Mouse (Mus musculus) hindbrain, embryonic 15.5 days (tissue): ENCODE results near the gene Eya3. TPM values are rescaled to one million over a fixed set of nuclear protein-coding genes. Genes with fewer than 3 reads are reported as not detected.
A peak's percentile ranks its signal among the peaks of the same experiment; 100 is the strongest.

Experiments used
- ATAC-seq: fragments of 200-750 bp; cut with Nextera tagmentation; 2 replicates; pipeline ENCODE4 v1.8.0; 2017; ENCODE audit warnings: low read depth, moderate number of reproducible peaks, moderate TSS enrichment; ENCODE audit not compliant: low FRiP score
- H3K27ac ChIP-seq: fragments of 300-500 bp; sonication (generic); replicated peaks from 2 replicates; pipeline ENCODE4 v1.5.1; 2015; ENCODE audit warnings: mild to moderate bottlenecking, inconsistent platforms
- H3K27me3 ChIP-seq: fragments of 300-500 bp; sonication (generic); 2 replicates; pipeline ENCODE4 v1.6.1; 2015; ENCODE audit warnings: control low read depth, inconsistent platforms
- H3K36me3 ChIP-seq: fragments of 300-500 bp; sonication (generic); 2 replicates; pipeline ENCODE4 v1.6.1; 2015; ENCODE audit warnings: control low read depth, inconsistent platforms
- H3K4me1 ChIP-seq: fragments of 300-500 bp; sonication (generic); replicated peaks from 2 replicates; pipeline ENCODE4 v1.6.1; 2015; ENCODE audit warnings: control low read depth, inconsistent platforms
- H3K4me2 ChIP-seq: fragments of 300-500 bp; sonication (generic); 2 replicates; pipeline ENCODE4 v1.6.1; 2015; ENCODE audit warnings: moderate library complexity, mild to moderate bottlenecking, inconsistent platforms
- H3K4me3 ChIP-seq: fragments of 300-500 bp; sonication (generic); 2 replicates; pipeline ENCODE4 v1.5.1; 2015; ENCODE audit warnings: mild to moderate bottlenecking, inconsistent platforms
- H3K9ac ChIP-seq: fragments of 300-500 bp; sonication (generic); 2 replicates; pipeline ENCODE4 v1.6.1; 2015; ENCODE audit warnings: inconsistent platforms
- H3K9me3 ChIP-seq: fragments of 300-500 bp; sonication (generic); 2 replicates; pipeline ENCODE4 v1.6.1; 2016; ENCODE audit warnings: control low read depth, inconsistent platforms
- WGBS: fragments of 180-500 bp; shearing (Covaris S2); methylation state at CpG from one replicate; pipeline ENCODE4 v1.1.7; 2015; 5-methylcytosine and 5-hydroxymethylcytosine counted together
- polyA plus RNA-seq: library from polyadenylated mRNA; unstranded; fragments of >200 nt; fragmentation: Nextera tagmentation; extraction: Ambion mirVana; gene quantifications from 2 replicates; pipeline ENCODE4 v1.2.1, GENCODE M21; 2015

Eya3 gene
- polyA plus RNA-seq, 1 experiment from 2014 or later: 13.4 TPM

- Histone ChIP-seq H3K4me3 (no peak overlapping the region), H3K4me2 (no peak overlapping the region), H3K27ac (no peak overlapping the region), H3K36me3 (no peaks in the 10 kb centered on the region), H3K9me3 (no peaks in the 10 kb centered on the region), H3K27me3 (no peaks in the 10 kb centered on the region), H3K9ac (no peak overlapping the region), H3K4me1 (no peaks in the 10 kb centered on the region)
- 85% methylated on average over 8 of the region's 8 CpGs for WGBS
- no peak for ATAC-seq
These were observed 27.5 kb upstream of the Eya3 start for GRCm38 (mm10) chr4:132611320-132611719.

- Histone ChIP-seq H3K27ac (no peak overlapping the region), H3K4me1 (no peaks in the 10 kb centered on the region)
- 93% methylated on average over 6 of the region's 6 CpGs for WGBS
These were observed 20.9 kb upstream of the Eya3 start for GRCm38 (mm10) chr4:132617873-132618272.

GRCm38 (mm10) chr4:132618850-132619375 lies 19.9 kb upstream of the Eya3 start:
- H3K4me2 ChIP-seq: no peak overlapping the region
- no peak overlapping the region for H3K27ac ChIP-seq
- H3K9ac ChIP-seq: no peak overlapping the region
- no peaks in the 10 kb centered on the region for H3K4me1 ChIP-seq
- H3K27me3 ChIP-seq: no peaks in the 10 kb centered on the region
- WGBS: 88% methylated on average over 10 of the region's 10 CpGs
- no peak for ATAC-seq
- H3K9me3 ChIP-seq: no peaks in the 10 kb centered on the region
- no peak overlapping the region for H3K4me3 ChIP-seq
- H3K36me3 ChIP-seq: no peaks in the 10 kb centered on the region

More at GRCm38 (mm10) chr4:132617873-132618272, 20.9 kb upstream of the Eya3 start:
- Histone ChIP-seq H3K9ac (no peak overlapping the region), H3K9me3 (no peaks in the 10 kb centered on the region), H3K27me3 (no peaks in the 10 kb centered on the region), H3K4me2 (no peak overlapping the region), H3K4me3 (no peak overlapping the region), H3K36me3 (no peaks in the 10 kb centered on the region)
- no peak for ATAC-seq

- no peak for ATAC-seq
- WGBS: 91% methylated on average over 4 of the region's 4 CpGs
These were observed 18.7 kb upstream of the Eya3 start for GRCm38 (mm10) chr4:132620134-132620533.

GRCm38 (mm10) chr4:132621287-132622068 lies 17.3 kb upstream of the Eya3 start:
- Histone ChIP-seq H3K27ac (no peak overlapping the region), H3K4me3 (no peak overlapping the region), H3K9ac (no peak overlapping the region), H3K36me3 (no peaks in the 10 kb centered on the region), H3K9me3 (no peaks in the 10 kb centered on the region), H3K4me2 (no peak overlapping the region), H3K27me3 (no peaks in the 10 kb centered on the region), H3K4me1 (no peaks in the 10 kb centered on the region)
- WGBS: 72% methylated on average over 7 of the region's 7 CpGs
- no peak for ATAC-seq

More at GRCm38 (mm10) chr4:132620134-132620533, 18.7 kb upstream of the Eya3 start:
- Histone ChIP-seq H3K27me3 (no peaks in the 10 kb centered on the region), H3K9me3 (no peaks in the 10 kb centered on the region), H3K4me3 (no peak overlapping the region), H3K27ac (no peak overlapping the region), H3K4me1 (no peaks in the 10 kb centered on the region), H3K4me2 (no peak overlapping the region), H3K9ac (no peak overlapping the region), H3K36me3 (no peaks in the 10 kb centered on the region)

GRCm38 (mm10) chr4:132624034-132624657 lies 14.6 kb upstream of the Eya3 start:
- Histone ChIP-seq H3K36me3 (no peaks in the 10 kb centered on the region), H3K9me3 (no peaks in the 10 kb centered on the region), H3K9ac (no peak overlapping the region), H3K4me1 (no peaks in the 10 kb centered on the region), H3K4me2 (no peak overlapping the region), H3K27me3 (no peaks in the 10 kb centered on the region), H3K27ac (no peak overlapping the region), H3K4me3 (no peak overlapping the region)
- no peak for ATAC-seq
- 92% methylated on average over 5 of the region's 5 CpGs for WGBS

- Histone ChIP-seq H3K4me3 (no peak overlapping the region), H3K4me2 (no peak overlapping the region), H3K27me3 (no peaks in the 10 kb centered on the region), H3K27ac (no peak overlapping the region), H3K4me1 (no peaks in the 10 kb centered on the region), H3K36me3 (no peaks in the 10 kb centered on the region), H3K9me3 (no peaks in the 10 kb centered on the region), H3K9ac (no peak overlapping the region)
- ATAC-seq: no peak
- WGBS: 14% methylated on average over 2 of the region's 2 CpGs
These were observed 10.0 kb upstream of the Eya3 start for GRCm38 (mm10) chr4:132628830-132629229.

GRCm38 (mm10) chr4:132635971-132636370 lies 2.8 kb upstream of the Eya3 start:
- no peak overlapping the region for H3K4me3 ChIP-seq
- H3K27ac ChIP-seq: no peak overlapping the region
- no peak overlapping the region for H3K4me2 ChIP-seq
- no peak for ATAC-seq
- H3K36me3 ChIP-seq: no peaks in the 10 kb centered on the region
- H3K27me3 ChIP-seq: no peaks in the 10 kb centered on the region
- H3K9me3 ChIP-seq: no peaks in the 10 kb centered on the region
- H3K9ac ChIP-seq: no peak overlapping the region
- WGBS: 94% methylated on average over 2 of the region's 2 CpGs
- peaks cover 12% of the 10 kb centered on the region for H3K4me1 ChIP-seq

GRCm38 (mm10) chr4:132636554-132636953 lies 2.2 kb upstream of the Eya3 start:
- H3K27ac ChIP-seq: no peak overlapping the region
- H3K9me3 ChIP-seq: no peaks in the 10 kb centered on the region
- H3K4me3 ChIP-seq: no peak overlapping the region
- no peak overlapping the region for H3K4me2 ChIP-seq
- no peak for ATAC-seq
- WGBS: 45% methylated on average over 4 of the region's 4 CpGs
- no peaks in the 10 kb centered on the region for H3K27me3 ChIP-seq
- no peak overlapping the region for H3K9ac ChIP-seq
- 0 out of 2 replicates have a peak, but pooled peaks cover under 1% of the 10 kb centered on the region for H3K36me3 ChIP-seq
- peaks cover 12% of the 10 kb centered on the region for H3K4me1 ChIP-seq

- H3K4me1 ChIP-seq: peaks cover 12% of the 10 kb centered on the region
- peak overlapping the region; percentile 94 for H3K4me2 ChIP-seq
- H3K9me3 ChIP-seq: no peaks in the 10 kb centered on the region
- H3K36me3 ChIP-seq: 0 out of 2 replicates have a peak, but pooled peaks cover 4% of the 10 kb centered on the region
- under 1% methylated on average over 35 of the region's 35 CpGs for WGBS
- no peaks in the 10 kb centered on the region for H3K27me3 ChIP-seq
- H3K27ac ChIP-seq: peak overlapping the region; percentile 74
- H3K9ac ChIP-seq: peak overlapping the region; percentile 75
- ATAC-seq: no peak
- peak overlapping the region; percentile 63 for H3K4me3 ChIP-seq
These were observed 465 bp downstream of the Eya3 start for GRCm38 (mm10) chr4:132639191-132639713.

- Histone ChIP-seq H3K9ac (no peak overlapping the region), H3K4me3 (no peak overlapping the region), H3K4me2 (no peak overlapping the region), H3K36me3 (no peaks in the 10 kb centered on the region), H3K27me3 (no peaks in the 10 kb centered on the region), H3K9me3 (no peaks in the 10 kb centered on the region), H3K27ac (no peak overlapping the region), H3K4me1 (no peaks in the 10 kb centered on the region)
- no peak for ATAC-seq
- 83% methylated on average over 7 of the region's 7 CpGs for WGBS
These were observed 8.7 kb downstream of the Eya3 start for GRCm38 (mm10) chr4:132647439-132647838.
